Mouse (Mus musculus) adipocyte (in vitro differentiated cells): Measurements from ENCODE around the gene Dnttip1.
"Not testable (repeated sequence)": the region's sequence is repeated elsewhere in the genome, so short reads cannot be mapped to it uniquely, and the experiment has no call there.

Experiments used
- DNase-seq: peaks from one replicate; pipeline ENCODE4 v3.0.0-alpha.2; 2016; ENCODE audit warnings: low spot score

Dnttip1 gene

DNA sequence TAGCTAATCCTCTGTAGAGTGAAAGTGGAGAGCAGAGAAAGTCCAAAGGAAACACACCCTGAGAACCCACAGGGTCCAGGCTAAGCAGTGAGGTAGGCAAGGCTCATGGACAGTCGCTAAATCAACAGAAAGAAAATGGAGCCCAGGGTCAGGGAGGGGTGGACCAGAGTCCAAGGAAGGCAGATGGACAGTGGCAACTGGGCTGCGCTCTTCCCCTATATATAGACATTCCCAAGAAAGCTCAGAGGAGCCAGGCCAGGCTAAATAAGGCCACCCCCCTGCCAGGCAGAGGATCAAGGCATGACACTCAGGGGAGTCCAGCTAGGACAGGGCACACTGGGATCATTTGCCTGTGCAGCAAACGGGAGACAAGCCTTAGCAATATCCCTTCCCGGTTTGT lies 36.1 kb downstream of the Dnttip1 start:
- DNase-seq: no peak

DNA sequence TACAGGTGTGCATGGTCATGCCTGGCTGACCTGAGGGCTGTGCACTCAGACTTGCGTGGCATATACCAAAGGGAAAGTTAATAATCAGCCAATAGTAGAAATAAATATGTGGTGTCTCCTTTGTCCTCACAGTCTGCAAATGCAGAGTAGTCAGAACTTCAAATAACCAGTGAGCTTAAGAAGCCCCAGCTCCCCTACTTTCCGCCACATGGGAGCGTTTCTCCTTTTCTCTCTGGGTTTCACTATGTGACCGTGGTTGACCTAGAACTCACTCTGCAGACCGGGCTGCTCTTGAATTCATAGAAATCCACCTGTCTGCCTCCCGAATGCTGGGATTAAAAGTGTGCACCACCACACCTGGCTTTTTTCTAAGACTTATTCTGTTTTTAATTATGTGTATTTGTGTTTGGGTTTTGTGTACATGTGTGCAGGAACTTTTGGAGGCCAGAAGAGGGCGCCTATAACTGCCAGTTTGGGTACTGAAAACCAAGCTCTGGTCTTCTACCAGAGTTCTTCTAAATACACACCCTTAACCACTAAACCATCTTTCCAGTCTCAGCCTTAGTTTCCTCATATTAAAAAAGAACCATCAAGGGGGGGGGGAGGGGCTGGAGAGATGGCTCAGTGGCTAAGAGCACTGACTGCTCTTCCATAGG lies 38.3 kb downstream of the Dnttip1 start:
- no peak for DNase-seq

DNA sequence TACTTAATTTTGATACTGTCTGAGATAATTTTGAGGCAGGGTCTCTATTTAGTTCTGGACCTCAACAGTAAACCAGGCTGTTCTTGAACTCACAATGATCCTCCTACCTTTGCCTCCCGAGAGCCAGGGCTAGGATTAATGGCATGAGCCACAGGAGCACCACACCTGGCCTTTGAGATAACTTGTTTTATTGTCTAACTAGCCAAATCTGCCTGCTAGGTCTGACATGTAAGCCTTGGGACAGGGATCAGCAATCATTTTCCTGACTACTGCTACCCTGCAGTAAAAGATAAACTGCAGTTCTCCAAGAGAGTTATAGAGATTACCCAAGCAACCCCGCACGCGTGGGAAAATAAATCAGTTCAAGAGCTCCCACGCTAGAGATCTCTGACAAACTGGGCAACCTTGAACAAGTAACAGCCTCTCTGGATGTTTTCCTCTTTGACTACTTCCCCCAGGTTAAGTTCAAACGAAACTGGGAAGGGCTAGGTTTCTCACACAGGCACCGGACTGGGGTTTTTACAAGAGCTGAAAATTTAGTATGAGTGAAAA lies 39.2 kb downstream of the Dnttip1 start:
- peak; percentile 75 for DNase-seq

DNA sequence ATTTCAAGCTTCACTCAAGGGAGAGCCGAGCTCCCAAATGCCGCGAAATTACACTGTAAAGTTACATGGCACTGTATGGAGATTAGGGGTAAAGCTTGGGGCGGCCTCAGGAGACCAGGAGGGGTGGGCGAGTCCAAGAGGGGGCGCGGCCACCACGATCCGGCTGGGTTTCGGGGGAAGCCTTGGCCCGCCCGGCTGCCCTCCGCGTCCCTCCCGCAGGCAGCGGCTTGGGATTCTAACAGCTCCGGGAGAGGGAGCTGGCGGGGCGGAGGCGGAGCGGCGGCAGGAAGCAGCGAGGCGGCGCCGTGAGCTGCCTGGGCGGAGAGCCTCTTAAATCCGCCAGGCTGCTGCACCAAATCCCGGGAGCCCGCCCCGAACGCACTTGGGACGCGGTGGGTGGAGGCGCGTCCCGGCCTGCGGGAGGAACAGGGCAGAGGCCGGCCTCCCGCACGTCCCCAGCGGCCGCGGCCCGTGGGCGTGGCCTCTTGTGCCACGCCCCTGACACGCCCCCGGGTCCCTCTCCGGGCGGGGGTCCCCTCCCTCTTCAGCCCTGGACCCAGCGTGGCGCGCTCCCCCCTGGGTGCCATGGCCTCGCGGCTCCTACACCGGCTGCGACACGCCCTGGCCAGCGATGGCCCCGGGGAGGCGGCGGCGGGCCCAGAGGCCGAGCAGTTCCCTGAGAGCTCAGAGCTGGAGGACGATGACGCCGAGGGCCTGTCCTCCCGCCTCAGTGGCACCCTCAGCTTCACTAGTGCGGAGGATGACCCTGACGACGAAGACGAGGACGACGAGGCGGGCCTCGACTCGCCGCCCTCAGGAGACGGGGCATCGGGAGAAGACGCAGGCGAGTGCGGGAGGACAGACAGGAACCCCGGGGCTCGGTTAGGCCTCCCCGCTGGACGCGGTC lies 40.0 kb downstream of the Dnttip1 start, which contains the start of gene Snx21:
Snx21 (plus strand) TSS at position 343 of the 907 bp plus-strand sequence.
- peak; percentile 93 for DNase-seq

DNA sequence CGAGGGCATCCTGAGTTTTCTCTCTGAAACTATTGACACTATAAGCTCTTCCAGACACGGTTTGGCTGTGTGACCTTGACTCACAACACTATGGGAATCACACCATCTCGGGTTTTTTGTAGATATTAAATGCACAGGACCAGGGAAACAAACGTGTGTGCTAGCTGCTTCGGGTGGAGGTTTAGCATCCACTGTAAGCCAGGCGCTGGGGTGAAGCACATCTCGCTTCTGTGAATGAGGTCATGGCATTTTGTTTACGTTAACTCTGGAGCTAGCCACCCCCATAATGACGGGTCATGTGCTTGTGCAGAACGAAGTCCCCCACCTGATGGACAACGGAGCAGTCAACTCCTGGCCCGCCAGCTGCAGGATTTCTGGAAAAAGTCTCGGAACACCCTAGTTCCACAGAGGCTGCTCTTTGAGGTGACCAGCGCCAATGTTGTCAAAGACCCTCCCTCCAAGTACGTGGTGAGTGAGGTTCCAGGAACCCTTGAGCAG lies 40.7 kb downstream of the Dnttip1 start:
- DNase-seq: no peak

DNA sequence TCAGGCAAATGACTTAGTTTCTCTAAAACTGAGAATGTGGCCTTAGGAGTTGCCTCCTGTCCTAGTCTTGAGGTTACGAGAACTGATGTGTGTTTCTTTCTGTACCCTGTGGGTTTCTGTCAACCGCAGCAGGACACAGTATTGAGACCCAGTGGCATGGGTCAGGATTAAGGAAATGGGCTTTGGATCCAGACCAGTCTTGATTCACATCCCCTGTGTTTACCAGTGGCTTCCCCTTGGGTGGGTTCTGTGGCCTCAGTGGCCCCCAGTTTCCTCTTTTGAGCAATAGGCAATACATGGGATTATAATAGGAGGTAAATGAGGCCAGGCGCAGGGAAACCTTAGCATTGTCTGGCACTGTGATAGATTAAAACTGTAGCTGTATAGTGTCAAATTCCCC lies 41.2 kb downstream of the Dnttip1 start:
- DNase-seq: no peak

DNA sequence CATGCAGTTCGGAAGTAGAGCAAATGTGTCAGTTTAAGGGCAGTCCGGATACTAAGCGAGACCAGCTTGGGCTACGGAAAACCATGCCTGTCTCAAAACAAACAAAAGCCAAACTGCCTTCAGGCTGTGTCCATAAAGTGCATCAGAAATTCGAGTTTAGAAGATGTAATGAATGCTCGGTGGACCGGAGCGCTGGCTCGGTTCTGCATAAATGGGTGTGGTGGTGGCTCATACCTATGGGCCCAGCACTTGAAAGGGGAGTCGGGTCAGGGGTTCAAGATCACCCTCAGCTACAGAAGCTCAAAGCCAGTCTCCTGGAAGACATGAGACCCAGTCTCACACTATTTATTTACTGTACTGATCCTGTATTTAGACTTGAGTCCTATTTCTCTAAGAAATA lies 42.0 kb downstream of the Dnttip1 start:
- no peak for DNase-seq

DNA sequence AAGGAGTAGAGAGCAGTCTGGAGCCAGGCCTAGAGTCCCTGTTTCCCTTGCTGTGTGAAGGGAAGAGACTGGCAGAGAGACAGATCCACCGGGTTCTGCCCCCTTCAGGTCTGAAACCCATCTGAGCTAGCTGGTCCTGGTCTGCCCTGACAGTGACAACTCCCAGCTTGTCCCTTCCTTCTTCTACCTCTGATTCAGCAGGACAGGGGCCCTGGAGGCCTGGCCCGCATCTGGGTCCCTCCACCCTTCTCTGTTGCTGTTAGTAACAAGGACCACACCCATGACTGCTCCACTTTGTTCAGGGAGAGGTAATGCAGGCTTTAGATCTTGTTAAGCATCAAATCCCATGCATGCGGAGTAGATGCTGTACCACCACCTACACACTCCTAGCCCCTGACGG lies 42.6 kb downstream of the Dnttip1 start:
- DNase-seq: no peak

DNA sequence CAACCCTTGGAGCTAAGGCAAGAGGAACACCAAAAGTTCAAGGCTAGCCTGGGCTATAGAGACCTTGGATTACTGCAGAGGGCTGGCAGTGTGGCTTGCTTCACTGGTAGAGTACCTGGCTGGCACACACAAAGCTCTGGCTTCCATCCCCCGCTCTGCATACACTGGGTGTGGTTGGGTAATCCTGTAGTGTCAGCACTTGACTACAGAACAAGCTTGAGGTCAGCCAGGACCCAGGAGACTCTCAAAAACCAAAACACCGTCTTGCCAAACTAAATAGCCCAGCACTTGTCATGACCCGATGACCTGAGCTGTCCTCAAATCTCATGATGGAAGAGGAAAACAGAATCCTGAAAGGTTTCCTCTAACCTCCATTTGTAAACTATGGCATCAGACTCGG lies 44.7 kb downstream of the Dnttip1 start:
- DNase-seq: peak; percentile 87

DNA sequence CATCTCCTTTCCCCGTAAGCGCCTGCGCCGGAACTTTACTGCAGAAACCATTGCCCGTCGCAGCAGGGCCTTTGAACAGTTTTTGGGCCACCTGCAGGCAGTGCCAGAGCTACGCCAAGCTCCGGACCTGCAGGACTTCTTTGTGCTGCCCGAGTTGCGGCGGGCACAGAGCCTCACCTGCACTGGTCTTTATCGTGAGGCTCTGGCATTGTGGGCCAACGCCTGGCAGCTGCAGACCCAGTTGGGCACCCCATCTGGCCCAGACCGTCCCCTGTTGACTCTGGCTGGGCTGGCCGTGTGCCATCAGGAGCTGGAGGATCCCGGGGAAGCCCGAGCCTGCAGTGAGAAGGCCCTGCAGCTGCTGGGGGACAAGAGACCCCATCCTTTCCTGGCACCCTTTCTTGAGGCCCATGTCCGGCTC lies 46.1 kb downstream of the Dnttip1 start:
- no peak for DNase-seq

DNA sequence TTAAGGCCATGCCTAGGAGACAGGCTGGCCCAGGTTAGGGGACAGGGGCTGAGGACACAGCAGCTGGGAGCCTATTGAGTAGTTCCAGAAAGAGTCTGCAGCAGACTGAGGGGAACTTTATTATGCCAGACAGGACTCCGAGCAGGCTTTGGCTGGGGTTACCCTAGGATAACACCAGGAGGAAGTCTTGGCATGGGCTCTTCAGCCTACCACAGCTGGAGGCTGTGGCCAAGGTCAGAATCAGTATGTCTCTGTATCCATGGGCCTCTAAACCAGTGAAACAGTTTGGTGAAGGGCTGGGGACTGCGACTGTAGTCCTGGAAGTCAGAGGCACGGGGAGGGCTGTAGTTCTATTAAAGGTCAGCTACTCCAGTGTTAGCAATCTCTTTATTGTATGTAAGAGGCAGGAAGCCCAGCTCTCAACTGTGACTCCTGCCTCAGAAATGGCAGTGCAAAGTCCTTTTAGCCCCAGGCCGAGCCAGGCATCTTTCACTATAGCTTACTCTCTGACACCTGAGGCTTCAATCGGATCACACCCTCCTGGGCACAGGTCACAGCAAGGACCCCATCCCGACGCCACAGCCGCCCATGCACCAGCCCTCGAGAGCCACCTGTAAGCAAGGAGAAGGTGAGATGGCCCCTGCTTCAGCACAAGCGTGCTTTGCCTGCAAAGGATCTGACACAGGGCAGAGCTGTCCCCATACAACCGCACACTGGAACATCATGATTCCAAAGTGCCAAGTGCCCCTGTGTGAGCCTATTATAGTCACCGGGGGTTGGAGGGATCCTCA lies 46.8 kb downstream of the Dnttip1 start:
- no peak for DNase-seq

DNA sequence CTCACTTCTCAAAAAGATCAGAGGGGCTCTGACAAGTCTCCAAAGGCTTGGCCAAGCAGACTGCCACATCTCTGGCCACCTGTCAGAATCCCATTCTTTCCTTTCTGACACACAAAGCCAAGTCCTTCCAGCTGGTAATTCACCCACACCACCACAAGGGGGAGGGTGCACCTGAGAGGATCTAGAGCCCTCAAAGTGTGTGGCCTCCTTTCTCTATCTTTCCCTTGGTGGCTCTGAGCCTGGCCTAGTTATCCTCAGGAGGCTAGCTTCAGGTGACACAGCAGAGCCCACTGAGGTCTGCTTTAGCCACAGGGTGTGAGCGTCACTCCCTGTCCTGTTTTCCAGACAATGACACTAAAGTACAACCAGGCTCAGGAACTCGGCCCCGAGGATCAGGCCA lies 47.5 kb downstream of the Dnttip1 start:
- DNase-seq: peak; percentile 70

DNA sequence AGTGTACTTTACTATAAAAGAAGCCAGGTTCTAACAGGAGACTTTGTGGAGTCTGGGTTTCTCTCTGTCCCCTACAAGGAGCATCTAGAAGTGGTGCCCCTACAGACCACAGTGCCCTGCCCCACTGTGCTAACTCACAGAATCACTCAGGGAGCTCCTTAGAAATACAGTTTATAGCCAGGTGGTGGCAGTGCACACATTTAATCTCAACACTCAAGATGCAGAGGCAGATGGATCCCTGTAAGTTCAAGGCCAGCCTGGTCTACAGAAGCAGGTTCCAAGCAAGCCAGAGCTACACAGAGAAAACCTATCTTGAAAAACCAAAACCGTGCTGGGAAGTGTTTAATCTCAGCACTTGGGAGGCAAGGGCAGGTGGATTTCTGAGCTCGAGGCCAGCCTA lies 48.0 kb downstream of the Dnttip1 start:
- no peak for DNase-seq

DNA sequence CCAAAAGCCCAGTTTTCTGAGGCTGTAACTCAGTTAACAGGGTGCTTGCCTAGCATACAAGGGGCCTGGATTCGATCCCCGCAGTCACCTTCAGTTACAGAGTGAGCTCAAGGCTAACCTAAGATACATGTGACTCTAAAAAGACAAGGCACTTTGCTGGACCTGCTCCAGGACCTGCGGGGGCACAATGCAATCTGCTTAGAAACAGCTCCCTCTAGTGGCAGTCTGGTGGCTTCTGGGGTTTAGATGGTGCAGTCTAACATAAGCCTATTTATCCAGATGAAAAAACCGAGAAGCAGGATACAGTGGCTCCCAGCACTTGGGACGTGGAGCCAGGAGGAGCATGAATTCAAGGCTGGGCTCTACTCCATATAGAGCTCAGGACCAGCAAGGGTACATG lies 48.5 kb downstream of the Dnttip1 start:
- DNase-seq: peak; percentile 93

DNA sequence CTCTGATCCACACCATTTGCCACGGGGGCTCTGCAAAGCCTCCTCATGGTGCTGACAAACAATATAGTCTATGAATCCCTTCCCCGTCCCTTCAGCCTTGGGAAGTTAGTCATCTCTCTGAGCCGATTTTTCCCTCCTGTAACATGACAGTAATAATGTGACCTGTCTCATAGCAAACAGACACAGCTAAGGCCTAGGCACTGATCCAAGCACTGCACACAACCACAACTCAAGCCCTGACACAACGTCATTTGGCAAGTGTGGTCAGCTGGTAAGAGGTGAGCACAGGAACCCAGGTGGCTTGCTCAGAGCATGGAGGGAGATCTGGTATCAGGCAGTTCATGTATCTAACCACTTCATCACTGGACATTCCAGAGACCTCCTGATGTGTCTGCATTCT lies 50.1 kb downstream of the Dnttip1 start:
- no peak for DNase-seq

DNA sequence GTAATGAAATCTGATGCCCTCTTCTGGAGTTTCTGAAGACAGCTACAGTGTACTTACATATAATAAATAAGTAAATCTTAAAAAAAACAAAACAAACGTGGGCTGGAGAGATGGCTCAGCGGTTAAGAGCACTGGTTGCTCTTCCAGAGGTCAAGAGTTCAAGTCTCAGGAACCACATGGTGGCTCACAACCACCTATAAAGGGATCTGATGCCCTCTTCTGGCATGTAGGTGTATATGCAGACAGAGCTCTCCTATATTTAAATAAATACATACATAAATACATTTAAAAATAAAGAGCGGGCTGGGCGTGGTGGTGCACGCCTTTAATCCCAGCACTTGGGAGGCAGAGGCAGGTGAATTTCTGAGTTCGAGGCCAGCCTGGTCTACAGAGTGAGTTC lies 52.8 kb downstream of the Dnttip1 start:
- DNase-seq: not testable (repeated sequence)

DNA sequence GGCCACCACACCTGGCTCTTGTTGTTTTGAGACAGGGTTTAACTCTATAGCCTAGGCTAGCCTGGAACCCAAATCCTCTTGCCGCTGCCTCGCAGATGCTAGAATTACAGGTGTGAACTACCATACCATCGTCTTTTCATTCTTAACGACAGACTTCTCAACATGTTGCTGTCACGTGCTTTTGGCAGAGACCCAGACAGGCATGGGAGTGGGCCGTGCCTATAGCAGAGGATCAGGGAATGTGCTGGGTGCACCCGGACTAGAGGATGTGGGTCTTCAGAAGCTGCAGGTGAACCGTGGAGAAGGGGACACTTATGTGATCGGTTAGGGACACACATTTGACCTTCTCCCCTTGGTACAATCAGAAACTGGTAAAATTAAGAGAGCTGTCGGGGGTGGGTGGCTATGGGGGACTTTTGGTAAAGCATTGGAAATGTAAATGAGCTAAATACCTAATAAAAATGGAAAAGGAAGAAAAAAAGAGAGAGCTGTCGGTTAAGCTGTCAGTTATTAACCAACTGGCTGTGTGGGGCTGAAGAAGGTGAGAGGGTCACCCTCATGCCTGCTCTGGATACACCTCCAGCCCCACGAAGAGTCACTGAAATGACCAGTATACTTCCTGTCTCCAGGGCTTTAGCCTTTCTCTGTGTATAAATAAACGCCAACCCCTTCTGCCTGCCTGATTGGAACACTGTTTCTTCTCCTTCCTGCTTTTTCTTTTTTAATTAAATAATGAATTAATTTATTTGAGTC lies 54.6 kb downstream of the Dnttip1 start:
- no peak for DNase-seq

DNA sequence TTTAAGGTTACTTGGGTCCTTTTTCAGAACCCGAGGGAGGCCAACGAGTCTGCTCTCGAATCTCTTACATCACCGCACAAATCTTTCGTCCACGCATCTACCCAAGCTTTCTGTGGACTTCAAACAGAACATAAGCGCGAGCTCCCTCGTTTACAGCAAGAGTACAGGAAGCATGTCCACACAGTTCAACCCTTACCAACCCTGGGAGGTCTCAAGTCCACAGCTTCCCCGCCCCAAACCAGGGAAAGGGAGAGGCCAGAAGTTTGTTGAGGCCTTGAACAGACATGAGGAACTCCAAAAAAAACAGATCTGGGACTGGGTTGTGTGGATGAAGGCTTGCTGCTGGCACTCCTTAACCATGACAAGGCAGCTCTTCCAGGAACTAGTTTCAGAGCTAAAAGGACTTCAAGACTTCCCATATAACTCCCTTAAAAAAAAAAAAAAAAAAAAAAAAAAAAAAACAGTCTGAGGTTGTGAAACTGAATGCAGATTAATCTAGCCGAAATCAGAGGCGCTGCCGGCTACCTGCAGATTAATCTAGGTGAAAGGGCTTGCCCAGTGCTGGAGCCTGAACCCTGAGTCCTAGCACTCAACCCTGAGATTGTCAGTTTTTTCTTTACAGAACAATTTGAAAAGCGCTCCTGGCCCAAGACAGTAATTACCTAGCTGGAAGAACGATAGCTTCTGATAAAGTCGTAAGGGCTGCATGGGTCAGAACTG lies 57.6 kb downstream of the Dnttip1 start:
- no peak for DNase-seq

DNA sequence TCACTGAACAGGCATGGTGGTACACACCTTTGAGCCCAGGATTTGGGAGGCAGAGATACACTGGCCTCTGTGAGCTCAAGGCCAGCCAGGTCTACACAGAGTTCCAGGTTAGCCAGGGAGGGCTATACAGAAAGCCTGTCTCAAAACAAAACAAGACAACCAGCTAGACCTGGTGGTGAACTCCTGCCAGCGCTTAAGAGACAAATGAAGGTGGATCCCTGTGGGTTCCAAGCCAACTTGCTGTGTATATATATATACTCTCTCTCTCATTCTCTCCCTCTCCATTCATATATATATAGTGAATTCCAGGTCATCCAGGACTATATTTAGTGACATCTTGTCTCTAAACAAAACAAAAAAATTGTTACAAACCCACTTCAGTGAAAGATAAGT lies 58.1 kb downstream of the Dnttip1 start:
- no peak for DNase-seq

DNA sequence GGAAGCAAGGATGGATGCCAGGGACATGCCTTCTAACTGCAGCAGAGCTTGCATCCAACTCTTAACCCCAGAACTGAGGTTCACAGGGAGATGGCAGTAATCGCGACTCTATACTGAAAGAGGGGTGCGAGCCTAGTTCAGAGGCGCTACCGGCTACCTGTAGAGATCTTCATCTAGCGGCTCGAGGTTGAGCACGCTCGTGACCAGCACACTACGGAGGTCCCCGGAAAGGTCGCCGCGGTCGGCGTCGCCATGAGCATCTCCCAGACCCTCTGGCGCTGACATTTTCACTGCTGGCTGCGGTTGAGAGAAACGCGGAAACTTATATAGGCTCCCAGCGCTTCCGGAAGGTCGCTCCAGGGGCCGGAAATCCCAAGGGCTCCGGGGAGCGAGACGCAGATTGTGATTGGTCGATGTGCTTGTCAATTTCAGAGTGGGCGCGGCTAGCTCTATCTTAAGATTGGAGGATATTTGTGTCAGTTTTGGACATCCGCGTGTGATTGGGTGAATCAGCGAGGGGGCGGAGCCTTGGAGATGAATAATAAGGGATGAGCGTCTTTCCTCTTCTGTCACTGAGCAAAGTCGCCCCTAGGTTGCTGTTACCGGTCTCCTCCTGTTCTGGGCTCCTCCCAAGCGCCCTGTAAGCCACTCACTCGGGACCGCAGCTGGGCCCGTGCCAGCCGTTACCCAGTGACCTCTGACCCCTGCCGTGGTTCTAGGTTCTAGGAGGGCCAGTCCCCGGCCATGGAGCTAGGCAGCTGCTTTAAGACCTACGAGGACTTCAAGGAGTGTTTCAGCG lies 58.9 kb downstream of the Dnttip1 start, which contains the start of the genes Acot8 and Zswim3:
Acot8 (minus strand) TSS at position 350 of the 799 bp plus-strand sequence.
Zswim3 (plus strand) TSS at position 566 of the 799 bp plus-strand sequence.
- DNase-seq: peak; percentile 99
